Mouse (Mus musculus): ENCODE measurements at regions not wholly inside any gene's neighbourhood (a gene's known extent, or its start where the extent isn't known, plus 50 kb on each side); places are given as distances from the start of the nearest gene placed in this dataset.

- DNase-seq (ENCODE audit: low read depth, low spot score) = peak; percentile 47
Measured at GRCm38 (mm10) chr12:25160990-25161843, 64.3 kb upstream of the Id2 start.

- no peak for DNase-seq (ENCODE audit: low read depth, low spot score)
Measured at GRCm38 (mm10) chr12:25159091-25159490, 62.2 kb upstream of the Id2 start.

- no peak for DNase-seq (ENCODE audit: low read depth, low spot score)
Measured at GRCm38 (mm10) chr12:25157238-25157637, 60.3 kb upstream of the Id2 start.

GRCm38 (mm10) chr12:25155396-25155795 lies 58.5 kb upstream of the Id2 start:
- DNase-seq (ENCODE audit: low read depth, low spot score) = no peak

GRCm38 (mm10) chr12:25148099-25148498 lies 51.2 kb upstream of the Id2 start:
- DNase-seq (ENCODE audit: low read depth, low spot score) = no peak
